Mouse (Mus musculus) lung, embryonic 16.5 days (tissue): ENCODE measurements around the gene Dbx1. TPM values are rescaled to one million over a fixed set of nuclear protein-coding genes. Genes with fewer than 3 reads are reported as not detected.

Source experiments
- ATAC-seq: fragments of 200-750 bp; cut with Nextera tagmentation; 2 replicates; pipeline ENCODE4 v1.8.0; 2017; ENCODE audit warnings: low read depth, mild to moderate bottlenecking, moderate library complexity
- H3K27ac ChIP-seq: fragments of 300-500 bp; sonication (generic); 2 replicates; pipeline ENCODE4 v1.5.1; 2014; ENCODE audit warnings: mild to moderate bottlenecking, control low read depth, low read length
- H3K27me3 ChIP-seq: fragments of 300-500 bp; sonication (generic); 2 replicates; pipeline ENCODE4 v1.6.1; 2014; ENCODE audit warnings: low read depth, low read length, mixed read lengths; ENCODE audit not compliant: control insufficient read depth, insufficient read depth
- H3K36me3 ChIP-seq: fragments of 300-500 bp; sonication (generic); 2 replicates; pipeline ENCODE4 v1.6.1; 2014; ENCODE audit warnings: low read length; ENCODE audit not compliant: control insufficient read depth, insufficient read depth
- H3K4me1 ChIP-seq: fragments of 300-500 bp; sonication (generic); replicated peaks from 2 replicates; pipeline ENCODE4 v1.6.1; 2014; ENCODE audit warnings: low read length, mixed read lengths; ENCODE audit not compliant: control insufficient read depth, insufficient read depth
- H3K4me2 ChIP-seq: fragments of 300-500 bp; sonication (generic); 2 replicates; pipeline ENCODE4 v1.6.1; 2014; ENCODE audit warnings: low read depth, low read length, control low read depth
- H3K4me3 ChIP-seq: fragments of 300-500 bp; sonication (generic); 2 replicates; pipeline ENCODE4 v1.5.1; 2014; ENCODE audit warnings: mild to moderate bottlenecking, low read length, control low read depth
- H3K9ac ChIP-seq: fragments of 300-500 bp; sonication (generic); 2 replicates; pipeline ENCODE4 v1.6.1; 2014; ENCODE audit warnings: low read length, control low read depth
- H3K9me3 ChIP-seq: fragments of 300-500 bp; sonication (generic); 2 replicates; pipeline ENCODE4 v1.6.1; 2016; ENCODE audit warnings: low read length; ENCODE audit not compliant: control insufficient read depth
- WGBS: fragments of 180-500 bp; shearing (Covaris S2); extraction: QIAGEN DNeasy Blood & Tissue Kit; methylation state at CpG from one replicate; pipeline ENCODE4 v1.1.7; 2014; 5-methylcytosine and 5-hydroxymethylcytosine counted together
- polyA plus RNA-seq: library from polyadenylated mRNA; unstranded; fragments of >200 nt; fragmentation: Nextera tagmentation; extraction: Ambion mirVana; gene quantifications from 2 replicates; pipeline ENCODE4 v1.2.1, GENCODE M21; 2015

Dbx1 gene
- not detected in 2 replicates for polyA plus RNA-seq

DNA sequence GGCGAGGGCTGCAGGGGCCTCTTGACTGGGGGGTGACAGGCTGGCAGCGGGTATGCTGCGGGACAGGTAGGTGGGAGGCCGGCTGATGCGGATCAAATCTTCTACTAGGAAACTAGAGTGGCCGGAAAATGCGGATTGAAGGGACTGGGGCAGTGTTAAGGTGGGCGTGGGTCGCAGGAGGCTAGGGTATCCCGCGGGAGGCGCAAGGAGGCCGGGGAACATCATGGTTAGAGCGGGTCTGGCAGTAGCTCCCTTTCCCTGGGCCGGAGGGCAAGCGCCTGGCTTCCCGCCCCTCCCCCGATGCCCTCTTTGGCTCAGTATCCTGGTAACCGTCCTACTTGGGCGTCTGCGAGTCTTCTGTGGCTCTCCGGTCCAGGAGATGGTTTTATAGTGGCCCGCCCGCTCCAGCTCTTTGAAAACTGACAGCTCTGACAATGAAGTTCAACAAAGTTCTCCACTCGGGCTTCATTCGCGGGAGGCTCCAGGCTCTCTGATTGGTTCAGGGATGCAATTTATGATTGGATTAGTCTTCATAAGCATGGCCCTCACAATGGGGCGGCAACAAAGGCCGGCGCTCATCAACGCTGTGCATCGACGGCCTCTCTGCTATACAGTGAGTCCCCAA is at the start of gene Dbx1:
Gene Dbx1, minus strand, starts transcription at position 359 of the 625 bp plus-strand sequence.
- Histone ChIP-seq H3K27ac (no peak within 1 kb of the TSS), H3K4me1 (peaks cover 36% of the 10 kb centered on the region), H3K4me3 (no peak within 1 kb of the TSS), H3K36me3 (no peaks in the 10 kb centered on the region), H3K4me2 (no peak within 1 kb of the TSS), H3K9ac (no peak within 1 kb of the TSS), H3K27me3 (peaks cover 89% of the 10 kb centered on the region), H3K9me3 (no peaks in the 10 kb centered on the region)
- 1% methylated on average over 33 of the region's 33 CpGs for WGBS
- no peak for ATAC-seq

- no peak for ATAC-seq
- WGBS, result 8% methylated on average over 9 of the region's 9 CpGs
- H3K36me3 ChIP-seq, result no peaks in the 10 kb centered on the region
These were observed 42.3 kb upstream of the Dbx1 start for GRCm38 (mm10) chr7:49678826-49679377.

GRCm38 (mm10) chr7:49678100-49678825 is 41.6 kb upstream of the Dbx1 start:
- no peak for ATAC-seq
- no peaks in the 10 kb centered on the region for H3K9me3 ChIP-seq
- no peaks in the 10 kb centered on the region for H3K36me3 ChIP-seq
- no peak overlapping the region for H3K4me2 ChIP-seq
- H3K4me1 ChIP-seq, result no peaks in the 10 kb centered on the region; the same call in 1 of the 2 replicates
- peaks cover 56% of the 10 kb centered on the region for H3K27me3 ChIP-seq
- H3K27ac ChIP-seq, result no peak overlapping the region
- no peak overlapping the region for H3K9ac ChIP-seq
- no peak overlapping the region for H3K4me3 ChIP-seq
- 4% methylated on average over 22 of the region's 22 CpGs for WGBS

More at GRCm38 (mm10) chr7:49678826-49679377, 42.3 kb upstream of the Dbx1 start:
- H3K9ac ChIP-seq, result no peak overlapping the region
- H3K9me3 ChIP-seq, result no peaks in the 10 kb centered on the region
- no peaks in the 10 kb centered on the region; the same call in 1 of the 2 replicates for H3K4me1 ChIP-seq
- peaks cover 60% of the 10 kb centered on the region for H3K27me3 ChIP-seq
- no peak overlapping the region for H3K27ac ChIP-seq
- H3K4me2 ChIP-seq, result no peak overlapping the region
- no peak overlapping the region for H3K4me3 ChIP-seq

GRCm38 (mm10) chr7:49677166-49677565 is 40.5 kb upstream of the Dbx1 start:
- no peak overlapping the region for H3K4me2 ChIP-seq
- H3K27ac ChIP-seq, result no peak overlapping the region
- H3K4me3 ChIP-seq, result no peak overlapping the region
- H3K4me1 ChIP-seq, result no peaks in the 10 kb centered on the region; the same call in 1 of the 2 replicates
- no peak overlapping the region for H3K9ac ChIP-seq
- WGBS, result 5% methylated on average over 9 of the region's 9 CpGs
- H3K9me3 ChIP-seq, result no peaks in the 10 kb centered on the region
- no peak for ATAC-seq
- peaks cover 53% of the 10 kb centered on the region for H3K27me3 ChIP-seq
- H3K36me3 ChIP-seq, result no peaks in the 10 kb centered on the region

GRCm38 (mm10) chr7:49676627-49677026 is 40.0 kb upstream of the Dbx1 start:
- Histone ChIP-seq H3K27ac (no peak overlapping the region), H3K4me2 (no peak overlapping the region), H3K36me3 (no peaks in the 10 kb centered on the region), H3K9me3 (no peaks in the 10 kb centered on the region), H3K27me3 (peaks cover 48% of the 10 kb centered on the region), H3K4me3 (no peak overlapping the region), H3K9ac (no peak overlapping the region), H3K4me1 (no peaks in the 10 kb centered on the region; the same call in 1 of the 2 replicates)
- ATAC-seq, result no peak
- 9% methylated on average over 5 of the region's 5 CpGs for WGBS

DNA sequence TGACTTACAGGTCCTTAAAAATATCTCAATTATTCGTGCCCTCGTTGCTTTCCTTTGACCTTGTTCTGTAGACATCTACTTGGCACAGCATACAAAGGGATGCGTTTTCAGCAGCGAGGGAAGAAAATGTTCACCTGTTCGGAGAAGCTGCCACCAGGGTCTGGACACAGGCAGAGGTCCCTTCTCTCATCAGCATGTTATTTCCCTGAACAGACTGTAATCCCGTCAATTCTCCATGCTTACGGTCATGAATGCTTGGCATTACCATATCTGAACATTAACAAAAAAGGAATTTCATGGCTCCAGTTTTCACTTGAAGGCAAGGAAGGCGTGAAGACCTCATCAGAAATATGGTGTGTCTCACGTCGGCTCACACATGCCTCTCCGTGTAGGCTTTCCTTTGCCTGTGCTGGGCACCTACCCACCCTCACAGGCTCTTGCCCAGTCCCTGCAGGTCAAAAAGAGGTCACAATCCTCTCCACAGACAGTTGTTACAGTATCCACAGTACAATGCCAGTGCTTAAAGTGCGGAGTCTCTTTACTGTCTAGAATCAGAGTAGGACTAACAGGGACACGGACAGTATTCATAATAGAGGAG is 31.7 kb upstream of the Dbx1 start:
- no peak overlapping the region for H3K4me2 ChIP-seq
- no peaks in the 10 kb centered on the region for H3K36me3 ChIP-seq
- H3K9ac ChIP-seq, result no peak overlapping the region
- H3K9me3 ChIP-seq, result no peaks in the 10 kb centered on the region
- no peak overlapping the region for H3K4me3 ChIP-seq
- no peak for ATAC-seq
- H3K27me3 ChIP-seq, result no peaks in the 10 kb centered on the region
- 82% methylated on average over 13 of the region's 13 CpGs for WGBS
- no peak overlapping the region for H3K27ac ChIP-seq
- H3K4me1 ChIP-seq, result no peaks in the 10 kb centered on the region

DNA sequence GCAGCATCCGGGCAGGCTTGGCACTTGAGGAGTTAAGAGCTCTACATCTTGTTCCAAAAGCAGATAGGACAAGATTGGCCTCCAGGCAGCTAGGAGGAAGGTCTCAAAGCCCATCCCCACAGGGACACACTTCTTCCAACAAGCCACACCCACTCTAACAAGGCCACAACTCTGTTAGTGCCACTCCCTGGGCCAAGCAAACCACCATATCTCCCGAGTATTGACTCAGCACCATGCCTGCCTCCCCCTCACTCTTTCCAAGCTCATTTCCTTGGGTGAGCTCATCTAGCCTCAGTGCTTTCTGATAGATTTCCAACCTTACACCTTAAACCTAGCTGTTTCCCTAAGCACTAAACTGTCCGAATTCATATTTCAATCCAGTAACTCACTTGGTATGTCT is 26.9 kb upstream of the Dbx1 start:
- Histone ChIP-seq H3K36me3 (no peaks in the 10 kb centered on the region), H3K4me1 (peaks cover 14% of the 10 kb centered on the region), H3K9me3 (no peaks in the 10 kb centered on the region), H3K27me3 (peaks cover 10% of the 10 kb centered on the region), H3K4me3 (no peak overlapping the region), H3K27ac (no peak overlapping the region), H3K4me2 (no peak overlapping the region), H3K9ac (no peak overlapping the region)
- 63% methylated on average over 3 of the region's 3 CpGs for WGBS
- ATAC-seq, result no peak

- Histone ChIP-seq H3K27ac (no peak overlapping the region; the same call in 1 of the 2 replicates), H3K4me1 (peaks cover 14% of the 10 kb centered on the region), H3K9me3 (no peaks in the 10 kb centered on the region), H3K9ac (no peak overlapping the region), H3K36me3 (no peaks in the 10 kb centered on the region), H3K4me2 (peak overlapping the region; percentile 49), H3K4me3 (peak overlapping the region; percentile 11; the same call in 1 of the 2 replicates), H3K27me3 (peaks cover 10% of the 10 kb centered on the region)
- peak; percentile 54; the same call in 1 of the 2 replicates for ATAC-seq
- 6% methylated on average over 7 of the region's 7 CpGs for WGBS
These were observed 25.9 kb upstream of the Dbx1 start for GRCm38 (mm10) chr7:49662492-49663026.
